Mouse (Mus musculus): ENCODE results near the gene Capza1. TPM values are rescaled to one million over a fixed set of nuclear protein-coding genes. Genes with fewer than 3 reads are reported as not detected.

The Capza1 gene
- polyA plus RNA-seq, 1 experiment from 2014 or later = 82.7 TPM

DNA sequence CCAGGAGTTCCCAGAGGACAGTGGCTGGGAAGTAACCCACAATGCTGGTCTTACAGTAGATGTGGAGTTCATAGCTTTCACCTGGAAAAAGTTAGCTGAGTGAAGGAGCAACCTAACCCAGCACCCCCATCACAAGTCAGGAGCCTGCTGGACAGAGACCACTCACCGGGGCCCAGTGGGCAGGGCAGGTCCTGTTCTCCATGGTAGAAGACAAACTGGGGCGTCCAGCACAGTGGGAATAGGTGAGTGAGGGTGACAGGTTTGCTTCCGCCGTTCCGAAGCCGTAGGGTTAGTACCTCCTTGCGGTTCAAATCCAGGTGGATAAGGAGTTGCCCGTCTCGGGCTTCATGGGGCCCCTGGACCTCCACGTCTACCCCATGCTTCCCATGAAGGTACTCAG is 60.0 kb downstream of the Capza1 start:
- no peaks in the 10 kb centered on the region for H3K27me3 ChIP-seq
- TF ChIP-seq CTCF (IDR thresholded peaks at IDR 0.05) = no peak
- in situ Hi-C loops (cut with MboI; ENCODE audit: low pct_unique_long_range_greater_than_20kb) = no loop called here
- POLR2A ChIA-PET = no interaction called here
- CTCF ChIA-PET = interaction anchor here (1.0 kb wide), 1 partner anchor 11 kb away, joined by 3 read pairs; no protein-coding TSS in a partner anchor
- DNase-seq (ENCODE audit: low read depth, low spot score) = no peak
- ATAC-seq = no peak

DNA sequence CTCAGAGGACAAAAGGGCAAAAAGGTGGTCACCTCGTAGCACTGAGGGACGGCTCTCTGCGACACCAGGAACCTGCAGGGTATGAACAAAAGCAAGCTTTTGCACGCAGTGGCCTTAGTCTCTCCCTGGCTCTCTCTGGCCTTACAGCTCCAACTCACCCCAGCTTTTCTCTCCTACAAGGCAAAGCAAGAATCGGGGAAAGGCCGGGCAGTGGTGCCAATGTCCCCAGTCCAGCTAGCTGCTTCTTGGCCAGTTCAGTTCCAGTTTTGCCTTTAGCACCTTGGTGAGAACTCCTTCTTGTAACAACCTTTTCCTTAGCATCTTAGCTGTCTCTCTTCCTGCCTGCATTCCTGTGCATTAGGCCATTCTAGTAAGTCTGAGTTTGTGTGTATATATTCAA is 62.8 kb downstream of the Capza1 start:
- ATAC-seq (no peak), DNase-seq (ENCODE audit: low read depth, low spot score) (no peak)
- no peak for TF ChIP-seq CTCF (IDR thresholded peaks at IDR 0.05)
- CTCF ChIA-PET = no interaction called here
- in situ Hi-C loops (cut with MboI; ENCODE audit: low pct_unique_long_range_greater_than_20kb) = no loop called here
- POLR2A ChIA-PET = no interaction called here
- no peaks in the 10 kb centered on the region for H3K27me3 ChIP-seq

DNA sequence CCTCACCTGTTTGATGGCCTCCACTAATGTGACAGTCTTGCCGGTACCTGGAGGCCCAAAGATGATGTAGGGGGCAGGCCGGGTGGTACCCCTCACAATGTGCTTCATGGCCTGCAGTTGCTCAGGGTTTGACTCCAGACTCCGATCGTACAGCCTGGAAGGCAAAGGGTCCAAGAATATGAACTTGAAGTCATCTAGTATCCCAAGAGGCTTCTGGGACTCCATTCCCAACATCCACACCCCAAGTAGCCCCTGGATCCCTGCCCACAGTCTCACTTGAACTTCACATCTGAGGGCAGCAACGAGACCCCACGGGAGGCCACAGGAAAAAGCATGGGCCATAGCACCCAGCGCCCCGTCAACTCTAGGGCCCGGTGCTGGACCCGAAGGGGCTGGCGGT is 63.6 kb downstream of the Capza1 start:
- ChIA-PET CTCF (no interaction called here), POLR2A (no interaction called here)
- in situ Hi-C loops (cut with MboI; ENCODE audit: low pct_unique_long_range_greater_than_20kb) = no loop called here
- no peak for TF ChIP-seq CTCF (IDR thresholded peaks at IDR 0.05)
- DNase-seq (ENCODE audit: low read depth, low spot score) = no peak
- no peaks in the 10 kb centered on the region for H3K27me3 ChIP-seq
- no peak for ATAC-seq

DNA sequence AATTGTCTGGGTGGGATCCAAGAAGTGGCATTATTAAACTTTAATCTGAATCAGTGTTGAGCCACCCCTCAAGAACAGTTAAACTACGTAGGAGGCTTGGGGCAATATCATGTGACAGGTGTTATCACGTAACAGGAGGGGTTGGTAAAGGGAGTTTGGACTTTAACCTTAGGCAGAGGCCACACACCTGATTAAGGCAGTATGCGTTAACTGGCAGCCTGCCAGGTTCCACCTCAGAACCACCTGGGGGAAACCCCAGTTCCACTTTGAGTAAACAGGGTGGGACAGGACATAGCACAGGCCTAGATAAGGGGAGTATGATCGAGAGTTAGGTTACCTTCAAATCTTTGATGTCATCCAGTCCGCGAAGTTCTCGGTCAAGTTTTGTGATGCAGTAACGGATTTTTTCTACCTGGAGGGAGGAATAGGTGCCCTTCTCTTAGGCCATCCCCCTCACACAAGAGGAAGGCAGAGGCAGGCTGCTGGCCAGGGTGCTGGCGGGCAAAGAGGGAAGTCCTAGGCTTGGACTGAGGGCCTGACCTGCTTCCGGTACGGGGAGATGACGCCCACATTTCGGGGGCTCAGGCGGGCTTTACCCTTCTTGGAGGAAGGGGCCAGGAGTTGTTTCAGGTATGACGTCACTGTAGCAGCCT is 67.7 kb downstream of the Capza1 start:
- ATAC-seq (no peak), DNase-seq (ENCODE audit: low read depth, low spot score) (no peak)

DNA sequence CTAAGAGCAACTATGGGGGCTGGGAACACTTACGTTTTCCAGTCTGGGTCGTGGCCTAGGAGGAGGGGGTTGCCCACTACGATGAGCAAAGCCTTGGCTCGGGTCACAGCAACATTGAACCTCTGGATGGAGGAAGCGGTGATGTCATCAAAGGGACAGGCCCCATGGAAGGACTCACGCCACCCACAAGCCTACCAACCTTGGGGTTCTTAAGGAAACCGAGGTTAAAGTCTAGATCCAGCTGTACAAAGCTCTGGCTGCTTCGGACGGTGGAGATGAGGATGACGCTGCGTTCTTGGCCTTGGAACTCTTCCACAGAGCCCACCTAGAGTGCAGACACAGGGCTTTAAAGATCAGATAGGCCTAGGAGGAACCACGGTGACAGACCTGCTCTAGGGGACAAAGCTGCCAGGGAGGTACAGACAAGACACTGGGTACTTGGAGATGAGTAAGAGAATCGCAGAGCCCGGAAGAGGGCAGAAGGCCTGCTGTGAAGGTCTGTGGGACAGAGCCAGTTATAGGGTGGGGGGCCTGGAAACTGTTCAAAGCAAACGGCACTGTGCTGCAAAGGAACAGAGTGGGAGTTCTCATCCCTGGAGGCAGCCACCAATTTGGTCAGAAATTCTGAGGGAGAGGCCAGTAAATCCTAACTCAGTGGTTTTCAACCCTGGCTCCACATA is 68.5 kb downstream of the Capza1 start:
- ATAC-seq (no peak), DNase-seq (ENCODE audit: low read depth, low spot score) (no peak)
- POLR2A ChIA-PET = interaction anchor here (0.6 kb wide), 1 partner anchor 1113 kb away, joined by 3 read pairs; no protein-coding TSS in a partner anchor

More for the DNA sequence above, 67.7 kb downstream of the Capza1 start:
- in situ Hi-C loops (cut with MboI; ENCODE audit: low pct_unique_long_range_greater_than_20kb) = no loop called here
- CTCF ChIA-PET = interaction anchor here (2.1 kb wide), 1 partner anchor 22 kb away, joined by 5 read pairs; the partner anchor contains the start of gene Mov10
- H3K27me3 ChIP-seq = no peaks in the 10 kb centered on the region
- no peak for TF ChIP-seq CTCF (IDR thresholded peaks at IDR 0.05)
- POLR2A ChIA-PET = no interaction called here

DNA sequence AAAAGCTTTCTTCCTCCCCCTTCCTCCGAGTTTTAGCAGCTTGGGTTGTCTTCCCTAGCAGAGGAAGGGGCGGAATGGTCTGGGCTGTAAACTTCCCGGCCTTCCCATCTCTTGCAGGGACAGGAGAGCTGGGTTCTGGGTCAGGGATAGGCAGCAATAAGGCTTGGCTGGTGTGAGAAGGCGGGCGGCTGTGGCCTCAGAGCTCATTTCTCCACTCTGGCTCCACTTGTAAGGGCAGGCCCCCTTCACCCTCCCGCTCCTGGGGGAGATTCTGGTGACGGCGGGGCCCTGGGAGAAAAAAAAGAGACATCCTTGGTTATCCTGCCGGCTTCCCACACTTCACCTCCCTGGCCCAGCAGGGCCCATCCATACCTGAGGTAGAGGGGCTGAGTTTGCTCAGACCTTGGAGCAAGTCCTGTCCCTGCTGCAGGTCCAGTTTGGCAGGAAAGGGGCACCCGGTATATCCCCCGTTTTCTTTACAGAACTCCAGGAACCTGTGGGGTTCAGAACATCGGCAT is 69.3 kb downstream of the Capza1 start:
- CTCF ChIA-PET = interaction anchor here (0.9 to 2.1 kb wide), 4 partner anchors 21 to 260 kb away, joined by 3 to 5 read pairs (median 3); partner anchors contain the start of gene Mov10
- POLR2A ChIA-PET = interaction anchor here (0.6 to 1.5 kb wide), 3 partner anchors 21 to 41 kb away, joined by 3 to 8 read pairs (median 4); partner anchors contain the start of gene Mov10
- DNase-seq (ENCODE audit: low read depth, low spot score) (no peak), ATAC-seq (no peak)
- no peaks in the 10 kb centered on the region for H3K27me3 ChIP-seq
- TF ChIP-seq CTCF (IDR thresholded peaks at IDR 0.05) = no peak
- in situ Hi-C loops (cut with MboI; ENCODE audit: low pct_unique_long_range_greater_than_20kb) = no loop called here

More for the DNA sequence above, 68.5 kb downstream of the Capza1 start:
- no peak for TF ChIP-seq CTCF (IDR thresholded peaks at IDR 0.05)
- in situ Hi-C loops (cut with MboI; ENCODE audit: low pct_unique_long_range_greater_than_20kb) = no loop called here
- H3K27me3 ChIP-seq = no peaks in the 10 kb centered on the region
- CTCF ChIA-PET = interaction anchor here (1.2 to 2.1 kb wide), 2 partner anchors 23 to 260 kb away, joined by 3 to 5 read pairs; partner anchors contain the start of gene Mov10

DNA sequence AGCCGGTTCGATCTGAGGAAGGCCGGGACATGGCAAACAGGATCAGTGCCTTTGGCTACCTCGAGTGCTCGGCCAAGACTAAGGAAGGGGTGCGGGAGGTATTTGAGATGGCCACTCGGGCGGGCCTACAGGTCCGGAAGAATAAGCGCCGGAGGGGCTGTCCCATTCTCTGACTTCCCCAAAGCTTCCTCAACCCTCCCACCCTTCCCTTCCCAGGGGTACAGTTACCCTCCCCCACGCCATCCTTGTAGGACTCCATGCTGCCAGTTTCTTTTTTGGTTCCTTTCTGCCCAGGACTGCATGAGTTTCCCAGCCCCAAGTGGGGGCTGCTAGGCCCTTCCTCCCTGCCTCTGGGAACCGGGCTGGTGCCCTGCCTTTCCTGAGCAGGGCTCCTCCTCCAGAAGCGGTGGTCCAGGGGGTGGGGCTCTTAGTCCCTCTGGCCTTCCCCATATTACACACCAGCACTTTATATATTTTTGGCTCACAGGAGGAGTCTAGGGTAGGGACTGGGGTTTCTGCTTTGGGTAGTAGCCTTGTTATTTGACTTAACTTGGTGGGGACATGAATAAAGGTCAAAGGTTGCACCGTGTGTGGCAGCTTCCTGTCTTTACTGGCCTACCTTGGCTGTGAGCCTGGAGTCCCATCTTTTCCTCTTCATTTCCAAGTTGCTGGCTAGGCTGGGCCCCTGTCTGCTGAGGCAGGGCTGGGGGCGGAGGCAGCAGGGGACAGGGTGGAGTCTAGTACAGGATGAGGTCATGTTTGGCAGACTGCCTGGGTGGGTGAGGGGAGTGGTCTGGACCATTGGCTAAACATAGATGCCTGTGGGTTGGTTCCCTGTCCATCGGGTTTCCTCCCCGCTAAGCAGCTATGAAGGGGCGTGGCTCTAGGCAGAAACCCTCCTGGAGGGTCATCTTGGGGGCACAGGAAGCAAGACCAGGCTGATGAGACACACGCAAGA is 70.2 kb downstream of the Capza1 start:
- POLR2A ChIA-PET = interaction anchor here (1.1 to 1.5 kb wide), 2 partner anchors 22 to 24 kb away, joined by 4 to 8 read pairs; partner anchors contain the start of gene Mov10
- ATAC-seq (peak; percentile 70), DNase-seq (ENCODE audit: low read depth, low spot score) (peak; percentile 100)
- no peaks in the 10 kb centered on the region for H3K27me3 ChIP-seq
- CTCF ChIA-PET = interaction anchor here (0.9 to 2.1 kb wide), 4 partner anchors 20 to 118 kb away, joined by 3 to 5 read pairs (median 3); partner anchors contain the start of gene Mov10
- no peak for TF ChIP-seq CTCF (IDR thresholded peaks at IDR 0.05)
- in situ Hi-C loops (cut with MboI; ENCODE audit: low pct_unique_long_range_greater_than_20kb) = no loop called here

DNA sequence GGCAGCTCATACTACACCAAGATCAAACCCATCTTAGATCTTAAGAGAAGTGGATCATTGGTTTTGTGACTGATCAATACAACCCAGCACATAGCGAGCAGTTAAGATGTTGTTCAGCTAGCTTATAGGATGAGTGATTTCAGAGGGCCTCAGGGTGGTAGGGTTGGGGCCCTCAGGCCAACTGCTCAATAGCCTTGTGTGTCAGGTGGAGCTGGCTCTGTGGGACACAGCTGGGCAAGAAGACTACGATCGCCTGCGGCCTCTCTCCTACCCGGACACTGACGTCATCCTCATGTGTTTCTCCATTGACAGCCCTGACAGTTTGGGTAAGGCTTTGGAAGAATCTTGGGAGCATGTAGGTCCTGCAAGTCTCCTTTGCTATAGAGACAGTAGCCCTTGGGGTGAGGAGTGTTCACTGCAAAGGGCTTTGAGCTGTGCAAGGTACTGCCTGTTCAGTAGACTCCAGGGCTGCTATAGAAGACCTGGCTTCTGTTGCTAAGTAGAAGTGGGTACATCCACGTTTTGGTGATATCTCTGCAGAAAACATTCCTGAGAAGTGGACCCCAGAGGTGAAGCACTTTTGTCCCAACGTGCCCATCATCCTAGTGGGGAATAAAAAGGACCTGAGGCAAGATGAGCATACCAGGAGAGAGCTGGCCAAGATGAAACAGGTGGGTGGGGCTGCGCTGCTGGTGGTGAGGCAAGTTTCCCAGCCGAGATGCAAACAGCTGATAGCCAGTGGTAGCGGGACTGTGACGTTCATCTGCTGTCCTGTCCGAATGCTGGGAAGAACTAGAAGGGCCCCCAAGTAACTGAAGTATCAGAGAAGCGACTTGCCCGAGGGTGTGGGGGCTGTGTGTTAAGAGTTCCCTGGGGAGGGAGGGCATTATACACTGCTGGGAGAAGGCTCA is 71.7 kb downstream of the Capza1 start:
- H3K27me3 ChIP-seq = no peaks in the 10 kb centered on the region
- DNase-seq (ENCODE audit: low read depth, low spot score) (no peak), ATAC-seq (no peak)
- in situ Hi-C loops (cut with MboI; ENCODE audit: low pct_unique_long_range_greater_than_20kb) = no loop called here
- ChIA-PET CTCF (interaction anchor here (1.3 to 2.3 kb wide), 2 partner anchors 96 to 266 kb away, joined by 3 to 8 read pairs; no protein-coding TSS in a partner anchor), POLR2A (no interaction called here)
- no peak for TF ChIP-seq CTCF (IDR thresholded peaks at IDR 0.05)

DNA sequence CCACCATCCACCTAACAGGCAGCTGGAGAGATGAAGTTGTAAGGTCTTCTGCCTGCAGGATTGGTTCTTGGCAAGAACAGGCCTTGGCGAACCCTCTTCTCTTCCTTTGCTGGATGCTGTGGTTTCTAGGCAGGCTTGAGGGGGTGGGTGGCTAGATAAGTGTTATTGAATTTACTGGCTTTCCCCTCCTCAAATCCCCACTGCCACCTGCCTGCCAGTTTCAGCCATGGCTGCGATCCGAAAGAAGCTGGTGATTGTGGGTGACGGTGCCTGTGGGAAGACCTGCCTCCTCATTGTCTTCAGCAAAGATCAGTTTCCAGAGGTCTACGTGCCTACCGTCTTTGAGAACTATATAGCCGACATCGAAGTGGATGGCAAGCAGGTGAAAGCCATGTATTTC is 72.6 kb downstream of the Capza1 start:
- ChIA-PET CTCF (interaction anchor here (0.9 to 5.0 kb wide), 3 partner anchors 25 to 267 kb away, joined by 3 to 30 read pairs (median 8); partner anchors contain the start of gene Mov10), POLR2A (interaction anchor here (0.6 to 5.5 kb wide), 3 partner anchors 26 to 262 kb away, joined by 5 to 35 read pairs (median 6); partner anchors contain the start of genes Cttnbp2nl and Mov10)

More for the DNA sequence above, 72.6 kb downstream of the Capza1 start:
- DNase-seq (ENCODE audit: low read depth, low spot score) (no peak), ATAC-seq (no peak)
- no peaks in the 10 kb centered on the region for H3K27me3 ChIP-seq
- in situ Hi-C loops (cut with MboI; ENCODE audit: low pct_unique_long_range_greater_than_20kb) = no loop called here
- TF ChIP-seq CTCF (IDR thresholded peaks at IDR 0.05) = no peak

All from Patski (cell line).